Mouse (Mus musculus) bone marrow, adult 2 months (tissue): ENCODE data around the gene Ikzf2.

ENCODE experiments used
- CTCF ChIP-seq: fragments of 200-500 bp; IDR thresholded peaks from 2 replicates; pipeline ENCODE4 v1.5.1; 2011; ENCODE audit warnings: low read length, control low read depth; ENCODE audit not compliant: control insufficient read depth, insufficient read depth
- POLR2A ChIP-seq: fragments of 200-500 bp; IDR thresholded peaks from 2 replicates; pipeline ENCODE4 v1.6.1; 2011; ENCODE audit warnings: low read depth, mild to moderate bottlenecking, control low read depth, low read length, borderline replicate concordance; ENCODE audit not compliant: control insufficient read depth

DNA sequence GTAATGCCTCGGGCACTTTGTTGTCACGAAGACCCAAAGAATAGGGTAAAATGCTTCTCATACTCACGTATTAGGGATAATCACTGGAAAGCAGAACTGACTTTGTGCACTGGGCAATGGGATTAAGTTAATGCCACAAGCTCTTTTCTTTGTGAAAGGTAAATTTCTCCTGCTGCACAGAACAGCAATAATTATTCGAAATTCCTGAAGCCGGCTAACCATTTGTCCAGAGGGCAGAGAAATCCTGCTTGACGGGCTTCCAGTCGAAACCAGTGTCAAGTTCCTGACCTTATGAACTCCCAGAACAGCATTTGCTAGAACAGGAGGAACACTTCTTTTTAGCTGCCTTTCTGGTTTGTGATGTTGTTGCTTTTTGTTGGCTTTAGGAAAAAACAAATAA is 198.0 kb downstream of the Ikzf2 start:
- TF ChIP-seq POLR2A (no peak), CTCF (no peak)
